Comparison of ENCODE assay signal across 7 mouse cellular contexts in the genomic region with DNA sequence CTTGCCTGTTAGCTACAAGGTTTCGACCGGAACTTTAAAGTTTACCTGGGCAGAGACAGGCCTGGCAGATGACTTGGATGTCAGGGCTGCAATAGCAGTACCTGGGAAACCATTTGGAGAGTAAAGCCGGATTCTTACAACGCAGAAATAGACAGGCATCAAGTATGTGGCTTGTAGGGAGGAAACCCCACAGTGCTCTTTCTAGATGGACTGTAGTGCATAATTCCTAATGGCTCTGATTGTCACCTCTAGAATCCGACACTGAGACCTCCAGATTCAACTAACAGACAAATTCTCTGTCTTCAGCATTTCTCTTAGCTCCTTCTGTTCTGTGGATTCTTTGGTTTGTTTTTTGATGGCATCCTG. TPM values are rescaled to one million over a fixed set of nuclear protein-coding genes. Genes with fewer than 3 reads are reported as not detected.
A peak's percentile ranks its signal among the peaks of the same experiment; 100 is the strongest.
DNase-seq lines count a peak whose midpoint lies in the region; ATAC-seq and TF ChIP-seq lines count a peak whose summit lies in the region.

No protein-coding gene starts in this region.

- no peaks in the 10 kb centered on the region for H3K79me2 ChIP-seq in liver, adult 2 months (ENCODE audit: control insufficient read depth, insufficient read depth, low read length)

- no peaks in the 10 kb centered on the region for H3K36me3 ChIP-seq in liver, adult 2 months (ENCODE audit: control insufficient read depth, insufficient read depth, low read length)
- H3K36me3 ChIP-seq in forebrain, embryonic 10.5 days (replicated peaks), result peaks cover 24% of the 10 kb centered on the region
- peaks cover 24% of the 10 kb centered on the region for H3K36me3 ChIP-seq in limb, embryonic 10.5 days
- peaks cover 13% of the 10 kb centered on the region; the same call in 1 of the 2 replicates for H3K36me3 ChIP-seq in neural tube, embryonic 14.5 days (ENCODE audit: control insufficient read depth, insufficient read depth, low read length)

- no peak overlapping the region for H3K27ac ChIP-seq in liver, adult 2 months (replicated peaks; ENCODE audit: insufficient read depth, low read depth, low read length)
- H3K27ac ChIP-seq in forebrain, embryonic 10.5 days, result peak overlapping the region; percentile 94
- 0 out of 2 replicates have a peak overlapping the region, but pooled peaks have one; percentile 91 for H3K27ac ChIP-seq in limb, embryonic 10.5 days
- no peak overlapping the region for H3K27ac ChIP-seq in neural tube, embryonic 14.5 days (ENCODE audit: low read depth, low read length)

- H3K4me1 ChIP-seq in liver, adult 2 months (ENCODE audit: control insufficient read depth, insufficient read depth, low read length), result peaks cover 5% of the 10 kb centered on the region; the same call in 1 of the 2 replicates
- peaks cover 20% of the 10 kb centered on the region for H3K4me1 ChIP-seq in forebrain, embryonic 10.5 days
- H3K4me1 ChIP-seq in limb, embryonic 10.5 days, result peaks cover 15% of the 10 kb centered on the region
- H3K4me1 ChIP-seq in neural tube, embryonic 14.5 days (ENCODE audit: control insufficient read depth, insufficient read depth, low read length), result peaks cover 11% of the 10 kb centered on the region

- H3K4me3 ChIP-seq in liver, adult 2 months (ENCODE audit: insufficient read depth, low read depth, low read length), result peak overlapping the region; percentile 67; the same call in 1 of the 2 replicates
- peak overlapping the region; percentile 79 for H3K4me3 ChIP-seq in forebrain, embryonic 10.5 days
- peak overlapping the region; percentile 78 for H3K4me3 ChIP-seq in limb, embryonic 10.5 days
- H3K4me3 ChIP-seq in neural tube, embryonic 14.5 days (ENCODE audit: low read depth, low read length), result peak overlapping the region; percentile 80

- H3K9ac ChIP-seq in liver, adult 2 months (ENCODE audit: low read depth, low read length), result no peak overlapping the region
- H3K9ac ChIP-seq in neural tube, embryonic 14.5 days (replicated peaks; ENCODE audit: low read depth, low read length), result no peak overlapping the region

- no peaks in the 10 kb centered on the region for H3K9me3 ChIP-seq in forebrain, embryonic 10.5 days
- H3K9me3 ChIP-seq in limb, embryonic 10.5 days (replicated peaks), result no peaks in the 10 kb centered on the region
- H3K9me3 ChIP-seq in neural tube, embryonic 14.5 days (ENCODE audit: control insufficient read depth, low read length), result no peaks in the 10 kb centered on the region

- WGBS in liver, adult 2 months, result 31% methylated on average over 5 of the region's 5 CpGs
- WGBS in forebrain, embryonic 10.5 days, result 9% methylated on average over 5 of the region's 5 CpGs
- WGBS in limb, embryonic 10.5 days, result 20% methylated on average over 5 of the region's 5 CpGs
- 9% methylated on average over 5 of the region's 5 CpGs for WGBS in neural tube, embryonic 14.5 days

- H3K27me3 ChIP-seq in liver, adult 2 months (ENCODE audit: control insufficient read depth, insufficient read depth, low read length), result peaks cover 5% of the 10 kb centered on the region
- H3K27me3 ChIP-seq in forebrain, embryonic 10.5 days (ENCODE audit: poor library complexity, severe bottlenecking), result 0 out of 2 replicates have a peak, but pooled peaks cover 3% of the 10 kb centered on the region
- 0 out of 2 replicates have a peak, but pooled peaks cover 3% of the 10 kb centered on the region for H3K27me3 ChIP-seq in limb, embryonic 10.5 days (ENCODE audit: low read depth, poor library complexity, severe bottlenecking)
- no peaks in the 10 kb centered on the region for H3K27me3 ChIP-seq in neural tube, embryonic 14.5 days (ENCODE audit: control insufficient read depth, insufficient read depth, low read length)

- no peak for DNase-seq in liver, adult 2 months (ENCODE audit: extremely low read depth, low read depth, low spot score)
- no peak for DNase-seq in liver
- DNase-seq in forebrain, embryonic 10.5 days (ENCODE audit: extremely low spot score, low spot score), result no peak
- no peak for DNase-seq in limb, embryonic 10.5 days (ENCODE audit: low spot score)
- DNase-seq in spleen, postnatal 10 days (ENCODE audit: low spot score in 2 of 2), result no peak
- DNase-seq in adrenal gland, postnatal 4 days (ENCODE audit: low spot score in 2 of 2), result no peak

- peak; percentile 52 for ATAC-seq in neural tube, embryonic 14.5 days (ENCODE audit: low read depth)

- TF ChIP-seq POLR2A in liver, adult 2 months (IDR thresholded peaks at IDR 0.05; ENCODE audit: extremely low read depth, insufficient read depth, low read length), result no peak

- H3K4me2 ChIP-seq in neural tube, embryonic 14.5 days (ENCODE audit: low read depth, low read length), result peak overlapping the region; percentile 68

- no peak for TF ChIP-seq CTCF in liver, adult 2 months (IDR thresholded peaks at IDR 0.05; ENCODE audit: low read depth, low read length)

RNA-seq across cellular contexts. Expression of gene Zfp287, which starts 0.3 kb away (rescaled TPM):
- 0.54 and 0.55 TPM in 2 replicates for total RNA-seq in liver, adult 2 months (2014; rRNA removed)
- 0.09 and 0.26 TPM in 2 replicates for polyA plus RNA-seq in liver, adult 2 months (2012; rRNA removed)
- polyA plus RNA-seq in forebrain, embryonic 10.5 days (2016; fragmentation: Nextera tagmentation; extraction: Ambion mirVana), result 14.7 TPM in 2 replicates
- polyA plus RNA-seq in limb, embryonic 10.5 days (2016; fragmentation: Nextera tagmentation; extraction: Ambion mirVana), result 11.8 and 15.7 TPM in 2 replicates
- 24.7 and 25.3 TPM in 2 replicates for polyA plus RNA-seq in neural tube, embryonic 14.5 days (2014; fragmentation: Nextera tagmentation; extraction: Ambion mirVana)
- 1 to 10 TPM; 8.1 to 8.5 TPM for total RNA-seq in adrenal gland, postnatal 4 days (2021)

RNA-seq across cellular contexts. Expression of gene Gm10428, which starts 20.9 kb away (rescaled TPM):
- not detected in 2 replicates for total RNA-seq in liver, adult 2 months (2014; rRNA removed)
- polyA plus RNA-seq in liver, adult 2 months (2012; rRNA removed), result not detected in 2 replicates
- not detected in 2 replicates for polyA plus RNA-seq in forebrain, embryonic 10.5 days (2016; fragmentation: Nextera tagmentation; extraction: Ambion mirVana)
- polyA plus RNA-seq in limb, embryonic 10.5 days (2016; fragmentation: Nextera tagmentation; extraction: Ambion mirVana), result not detected in 2 replicates
- not detected in 2 replicates for polyA plus RNA-seq in neural tube, embryonic 14.5 days (2014; fragmentation: Nextera tagmentation; extraction: Ambion mirVana)
- not detected for total RNA-seq in adrenal gland, postnatal 4 days (2021)

RNA-seq across cellular contexts. Expression of gene Zfp286, which starts 57.3 kb away (rescaled TPM):
- total RNA-seq in liver, adult 2 months (2014; rRNA removed), result 0.07 and 0.18 TPM in 2 replicates
- not detected in 2 replicates for polyA plus RNA-seq in liver, adult 2 months (2012; rRNA removed)
- polyA plus RNA-seq in forebrain, embryonic 10.5 days (2016; fragmentation: Nextera tagmentation; extraction: Ambion mirVana), result 21.1 and 26.4 TPM in 2 replicates
- 22.4 and 29.8 TPM in 2 replicates for polyA plus RNA-seq in limb, embryonic 10.5 days (2016; fragmentation: Nextera tagmentation; extraction: Ambion mirVana)
- polyA plus RNA-seq in neural tube, embryonic 14.5 days (2014; fragmentation: Nextera tagmentation; extraction: Ambion mirVana), result 30.8 and 33.8 TPM in 2 replicates
- 10 to 100 TPM in 1 of 2 experiments, 1 to 10 TPM in 1; 8.9 to 11.0 TPM for total RNA-seq in adrenal gland, postnatal 4 days (2021)

Comparison
In these comparisons a context has a peak if more than half of its experiments do, and no peak if none do; other contexts are left out.
1. H3K27ac ChIP-seq: peak in forebrain, embryonic 10.5 days (single experiment) and limb, embryonic 10.5 days (single experiment); none in liver, adult 2 months (single experiment) and neural tube, embryonic 14.5 days (single experiment).
2. RNA of gene Zfp287, which starts 0.3 kb away (polyA plus RNA-seq): 24.7 to 25.3 TPM in neural tube, embryonic 14.5 days, 11.8 to 15.7 TPM in limb, embryonic 10.5 days and 14.7 TPM in forebrain, embryonic 10.5 days; 0.09 to 0.26 TPM in liver, adult 2 months; every median in the first group is over 10 times any median in the second.
3. RNA of gene Zfp286, which starts 57.3 kb away (polyA plus RNA-seq): 30.8 to 33.8 TPM in neural tube, embryonic 14.5 days, 22.4 to 29.8 TPM in limb, embryonic 10.5 days and 21.1 to 26.4 TPM in forebrain, embryonic 10.5 days; not detected in liver, adult 2 months; every median in the first group is over 10 times any median in the second.
4. Peak in every context shown above with its lines, with median percentiles within 50 percentile points of each other: H3K4me3 ChIP-seq.